Mouse (Mus musculus): ENCODE data around the gene Gm17604.

Gm17604 gene

GRCm38 (mm10) chrX:165004779-165005324 is at the start of gene Gm17604:
TSS of gene Gm17604 (minus strand) at chrX:165004829.

GRCm38 (mm10) chrX:165049929-165050328 is 45.3 kb upstream of the Gm17604 start:
- 77% methylated on average over 1 of the region's 1 CpGs for WGBS

GRCm38 (mm10) chrX:165003141-165003540 is 1.5 kb downstream of the Gm17604 start:
- WGBS, result 46% methylated on average over 4 of the region's 4 CpGs

- 4% methylated on average over 26 of the region's 26 CpGs for WGBS
Observed at GRCm38 (mm10) chrX:164980193-164980775, 24.3 kb downstream of the Gm17604 start, which contains the start of the genes Mospd2 and Fancb. TSS of gene Mospd2 (minus strand) at chrX:164980375. TSS of gene Fancb (plus strand) at chrX:164980592.

GRCm38 (mm10) chrX:164978866-164979265 is 25.8 kb downstream of the Gm17604 start:
- 87% methylated on average over 2 of the region's 2 CpGs for WGBS

GRCm38 (mm10) chrX:164971206-164971605 is 33.4 kb downstream of the Gm17604 start:
- WGBS, result 62% methylated on average over 3 of the region's 3 CpGs

GRCm38 (mm10) chrX:164965750-164966448 is 38.7 kb downstream of the Gm17604 start:
- 78% methylated on average over 3 of the region's 3 CpGs for WGBS

Data from cerebral cortex, adult 2 months (tissue).